Mouse (Mus musculus) limb, embryonic 13.5 days (tissue): ENCODE data around the gene Rgs9. TPM values are rescaled to one million over a fixed set of nuclear protein-coding genes. Genes with fewer than 3 reads are reported as not detected.
A peak's percentile ranks its signal among the peaks of the same experiment; 100 is the strongest.

Experiments
- ATAC-seq: fragments of 200-750 bp; cut with Nextera tagmentation; 2 replicates; pipeline ENCODE4 v1.8.0; 2017; ENCODE audit warnings: low read depth, moderate number of reproducible peaks, moderate TSS enrichment; ENCODE audit not compliant: low FRiP score
- H3K27ac ChIP-seq: fragments of 300-500 bp; sonication (generic); 2 replicates; pipeline ENCODE4 v1.5.1; 2015; ENCODE audit warnings: inconsistent platforms, mild to moderate bottlenecking, moderate library complexity
- H3K27me3 ChIP-seq: fragments of 300-500 bp; sonication (generic); 2 replicates; pipeline ENCODE4 v1.6.1; 2015; ENCODE audit warnings: mild to moderate bottlenecking, inconsistent platforms
- H3K36me3 ChIP-seq: fragments of 300-500 bp; sonication (generic); 2 replicates; pipeline ENCODE4 v1.6.1; 2015; ENCODE audit warnings: inconsistent platforms, mild to moderate bottlenecking, moderate library complexity
- H3K4me1 ChIP-seq: fragments of 300-500 bp; sonication (generic); 2 replicates; pipeline ENCODE4 v1.6.1; 2015; ENCODE audit warnings: inconsistent platforms
- H3K4me2 ChIP-seq: fragments of 300-500 bp; sonication (generic); replicated peaks from 2 replicates; pipeline ENCODE4 v1.6.1; 2015; ENCODE audit warnings: inconsistent platforms, mild to moderate bottlenecking, moderate library complexity
- H3K4me3 ChIP-seq: fragments of 300-500 bp; sonication (generic); 2 replicates; pipeline ENCODE4 v1.5.1; 2015; ENCODE audit warnings: moderate library complexity, mild to moderate bottlenecking, inconsistent platforms
- H3K9ac ChIP-seq: fragments of 300-500 bp; sonication (generic); 2 replicates; pipeline ENCODE4 v1.6.1; 2015; ENCODE audit warnings: mild to moderate bottlenecking, inconsistent platforms
- H3K9me3 ChIP-seq: fragments of 300-500 bp; sonication (generic); 2 replicates; pipeline ENCODE4 v1.6.1; 2016; ENCODE audit warnings: inconsistent platforms
- WGBS: fragments of 180-500 bp; shearing (Covaris S2); methylation state at CpG from one replicate; pipeline ENCODE4 v1.1.7; 2015; 5-methylcytosine and 5-hydroxymethylcytosine counted together
- polyA plus RNA-seq: library from polyadenylated mRNA; unstranded; fragments of >200 nt; fragmentation: Nextera tagmentation; extraction: Ambion mirVana; gene quantifications from 2 replicates; pipeline ENCODE4 v1.2.1, GENCODE M21; 2015

The Rgs9 gene
- polyA plus RNA-seq, 1 experiment from 2014 or later, result 4.9 TPM

GRCm38 (mm10) chr11:109258941-109259910, 38.7 kb downstream of the Rgs9 start:
- Histone ChIP-seq H3K4me3 (no peak overlapping the region), H3K27ac (no peak overlapping the region), H3K4me2 (no peak overlapping the region), H3K4me1 (no peaks in the 10 kb centered on the region), H3K9ac (no peak overlapping the region), H3K27me3 (no peaks in the 10 kb centered on the region), H3K36me3 (peaks cover 5% of the 10 kb centered on the region; the same call in 1 of the 2 replicates), H3K9me3 (no peaks in the 10 kb centered on the region)
- 90% methylated on average over 32 of the region's 32 CpGs for WGBS
- no peak for ATAC-seq

GRCm38 (mm10) chr11:109257824-109258223, 40.1 kb downstream of the Rgs9 start:
- 90% methylated on average over 2 of the region's 2 CpGs for WGBS

GRCm38 (mm10) chr11:109255022-109255421, 42.9 kb downstream of the Rgs9 start:
- Histone ChIP-seq H3K9me3 (no peaks in the 10 kb centered on the region), H3K4me1 (peaks cover 8% of the 10 kb centered on the region; the same call in 1 of the 2 replicates), H3K36me3 (no peaks in the 10 kb centered on the region; the same call in 1 of the 2 replicates), H3K4me2 (no peak overlapping the region), H3K27ac (no peak overlapping the region), H3K4me3 (no peak overlapping the region), H3K9ac (no peak overlapping the region), H3K27me3 (0 out of 2 replicates have a peak, but pooled peaks cover 3% of the 10 kb centered on the region)
- ATAC-seq, result no peak
- 73% methylated on average over 4 of the region's 4 CpGs for WGBS

More at GRCm38 (mm10) chr11:109257824-109258223, 40.1 kb downstream of the Rgs9 start:
- H3K9ac ChIP-seq, result no peak overlapping the region
- no peak overlapping the region for H3K4me3 ChIP-seq
- no peaks in the 10 kb centered on the region for H3K27me3 ChIP-seq
- no peak overlapping the region for H3K27ac ChIP-seq
- H3K4me1 ChIP-seq, result no peaks in the 10 kb centered on the region
- peaks cover 5% of the 10 kb centered on the region; the same call in 1 of the 2 replicates for H3K36me3 ChIP-seq
- no peaks in the 10 kb centered on the region for H3K9me3 ChIP-seq
- ATAC-seq, result no peak
- H3K4me2 ChIP-seq, result no peak overlapping the region

GRCm38 (mm10) chr11:109252483-109252882, 45.4 kb downstream of the Rgs9 start:
- Histone ChIP-seq H3K27me3 (0 out of 2 replicates have a peak, but pooled peaks cover 3% of the 10 kb centered on the region), H3K27ac (no peak overlapping the region), H3K4me1 (peaks cover 8% of the 10 kb centered on the region; the same call in 1 of the 2 replicates), H3K4me2 (no peak overlapping the region), H3K4me3 (no peak overlapping the region), H3K9ac (no peak overlapping the region), H3K9me3 (no peaks in the 10 kb centered on the region), H3K36me3 (no peaks in the 10 kb centered on the region)
- no peak for ATAC-seq
- 12% methylated on average over 5 of the region's 5 CpGs for WGBS

- no peaks in the 10 kb centered on the region for H3K36me3 ChIP-seq
- H3K4me2 ChIP-seq, result no peak overlapping the region
- H3K27me3 ChIP-seq, result 0 out of 2 replicates have a peak, but pooled peaks cover 3% of the 10 kb centered on the region
- H3K4me3 ChIP-seq, result no peak overlapping the region
- WGBS, result 94% methylated on average over 4 of the region's 4 CpGs
- ATAC-seq, result no peak
- H3K9me3 ChIP-seq, result no peaks in the 10 kb centered on the region
- peaks cover 8% of the 10 kb centered on the region; the same call in 1 of the 2 replicates for H3K4me1 ChIP-seq
- H3K27ac ChIP-seq, result no peak overlapping the region
- H3K9ac ChIP-seq, result no peak overlapping the region
Measured at GRCm38 (mm10) chr11:109250566-109250965, 47.4 kb downstream of the Rgs9 start.

- H3K4me2 ChIP-seq, result no peak overlapping the region
- no peak overlapping the region for H3K27ac ChIP-seq
- H3K9me3 ChIP-seq, result no peaks in the 10 kb centered on the region
- 0 out of 2 replicates have a peak, but pooled peaks cover 7% of the 10 kb centered on the region for H3K4me1 ChIP-seq
- H3K36me3 ChIP-seq, result no peaks in the 10 kb centered on the region
- H3K4me3 ChIP-seq, result no peak overlapping the region
- no peak overlapping the region for H3K9ac ChIP-seq
- WGBS, result 73% methylated on average over 3 of the region's 3 CpGs
- ATAC-seq, result no peak
- H3K27me3 ChIP-seq, result peaks cover 4% of the 10 kb centered on the region; the same call in 1 of the 2 replicates
Measured at GRCm38 (mm10) chr11:109246920-109247319, 51.0 kb downstream of the Rgs9 start.

- 17% methylated on average over 23 of the region's 23 CpGs for WGBS
- ATAC-seq, result peak; percentile 84
- H3K27me3 ChIP-seq, result peaks cover 4% of the 10 kb centered on the region; the same call in 1 of the 2 replicates
- H3K4me1 ChIP-seq, result 0 out of 2 replicates have a peak, but pooled peaks cover 5% of the 10 kb centered on the region
- no peaks in the 10 kb centered on the region for H3K36me3 ChIP-seq
- H3K4me2 ChIP-seq, result peak overlapping the region; percentile 51
- no peak overlapping the region for H3K9ac ChIP-seq
- no peak overlapping the region for H3K27ac ChIP-seq
- H3K4me3 ChIP-seq, result peak overlapping the region; percentile 15; the same call in 1 of the 2 replicates
- H3K9me3 ChIP-seq, result no peaks in the 10 kb centered on the region
Measured at GRCm38 (mm10) chr11:109244635-109245360, 53.1 kb downstream of the Rgs9 start.

GRCm38 (mm10) chr11:109240126-109240525, 57.8 kb downstream of the Rgs9 start:
- 71% methylated on average over 4 of the region's 4 CpGs for WGBS
- Histone ChIP-seq H3K4me2 (no peak overlapping the region), H3K27me3 (peaks cover 2% of the 10 kb centered on the region; the same call in 1 of the 2 replicates), H3K4me1 (peaks cover 13% of the 10 kb centered on the region; the same call in 1 of the 2 replicates), H3K9ac (no peak overlapping the region), H3K27ac (no peak overlapping the region), H3K36me3 (no peaks in the 10 kb centered on the region), H3K9me3 (no peaks in the 10 kb centered on the region), H3K4me3 (no peak overlapping the region)
- ATAC-seq, result no peak

GRCm38 (mm10) chr11:109238671-109239070, 59.3 kb downstream of the Rgs9 start:
- Histone ChIP-seq H3K4me2 (no peak overlapping the region), H3K9ac (no peak overlapping the region), H3K9me3 (no peaks in the 10 kb centered on the region), H3K27me3 (no peaks in the 10 kb centered on the region), H3K27ac (no peak overlapping the region), H3K4me3 (no peak overlapping the region), H3K36me3 (no peaks in the 10 kb centered on the region), H3K4me1 (peaks cover 8% of the 10 kb centered on the region; the same call in 1 of the 2 replicates)
- WGBS, result 86% methylated on average over 6 of the region's 6 CpGs
- no peak for ATAC-seq

GRCm38 (mm10) chr11:109237796-109238195, 60.1 kb downstream of the Rgs9 start:
- H3K27ac ChIP-seq, result no peak overlapping the region
- no peak overlapping the region for H3K4me3 ChIP-seq
- no peak overlapping the region for H3K4me2 ChIP-seq
- H3K36me3 ChIP-seq, result no peaks in the 10 kb centered on the region
- ATAC-seq, result no peak
- H3K9ac ChIP-seq, result no peak overlapping the region
- no peaks in the 10 kb centered on the region for H3K27me3 ChIP-seq
- no peaks in the 10 kb centered on the region for H3K9me3 ChIP-seq
- peaks cover 8% of the 10 kb centered on the region; the same call in 1 of the 2 replicates for H3K4me1 ChIP-seq
- 45% methylated on average over 8 of the region's 8 CpGs for WGBS

- Histone ChIP-seq H3K4me2 (no peak overlapping the region), H3K9me3 (no peaks in the 10 kb centered on the region), H3K36me3 (no peaks in the 10 kb centered on the region), H3K4me1 (peaks cover 8% of the 10 kb centered on the region; the same call in 1 of the 2 replicates), H3K27ac (no peak overlapping the region), H3K9ac (no peak overlapping the region), H3K27me3 (no peaks in the 10 kb centered on the region), H3K4me3 (no peak overlapping the region)
- ATAC-seq, result no peak
- WGBS, result 80% methylated on average over 3 of the region's 3 CpGs
Measured at GRCm38 (mm10) chr11:109233627-109234026, 64.3 kb downstream of the Rgs9 start.
